Mouse (Mus musculus): Measurements from ENCODE around the gene Tmem201.

The Tmem201 gene

DNA sequence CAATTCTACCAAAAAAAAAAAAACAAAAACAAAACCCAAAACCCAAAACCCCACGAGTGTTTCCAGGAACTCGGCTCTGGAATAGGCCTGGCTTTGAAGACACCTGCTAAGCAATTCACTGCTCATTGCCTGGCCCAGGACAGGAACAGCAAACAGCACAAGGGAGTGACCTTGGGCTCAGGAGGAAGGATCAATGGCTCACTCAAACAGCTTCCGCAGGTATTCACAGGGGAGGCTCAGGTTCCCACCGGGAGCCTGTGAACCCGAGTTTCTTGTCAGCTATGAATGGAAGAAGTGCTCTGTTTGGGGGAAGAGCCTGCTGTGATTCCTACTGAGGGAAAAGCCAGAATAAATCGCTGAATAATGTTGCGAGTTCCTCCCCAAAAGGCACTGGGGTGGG lies 54.0 kb downstream of the Tmem201 start:
- no peak for DNase-seq (ENCODE audit: low spot score in 2 of 2)

DNA sequence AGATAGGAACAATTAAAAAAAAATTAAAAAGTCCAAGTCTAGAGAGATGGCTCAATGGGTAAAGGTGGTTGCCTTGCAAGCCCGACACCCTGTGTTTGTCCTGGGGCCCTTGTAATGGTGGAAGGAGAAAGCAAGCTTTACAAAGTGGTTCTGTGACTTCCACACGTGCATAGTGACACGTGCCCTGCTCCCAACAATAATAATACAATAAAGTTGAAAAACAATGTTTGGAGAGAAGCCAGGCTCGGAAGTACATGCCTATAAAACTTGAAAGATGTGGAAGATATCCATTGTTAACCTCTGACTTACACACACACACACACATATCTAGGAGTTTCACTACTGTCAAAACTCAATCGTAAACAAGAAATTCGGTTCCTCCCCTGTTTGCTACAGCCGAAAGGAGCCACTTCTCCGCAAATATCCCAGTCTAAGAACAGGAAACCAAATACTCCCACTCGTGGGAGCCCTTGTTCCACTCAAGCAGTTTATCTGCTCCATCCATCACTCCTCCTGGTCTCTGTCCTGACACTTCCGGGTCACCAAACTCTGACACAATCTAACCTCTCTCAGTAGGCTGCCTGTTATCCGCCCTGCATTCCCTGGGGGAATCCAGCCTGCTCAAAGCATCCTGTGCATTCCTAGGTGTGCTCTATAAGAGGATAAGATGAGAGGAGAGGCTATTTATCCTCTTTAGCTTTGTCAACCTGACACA lies 58.6 kb downstream of the Tmem201 start:
- no peak for DNase-seq (ENCODE audit: low spot score in 2 of 2)

DNA sequence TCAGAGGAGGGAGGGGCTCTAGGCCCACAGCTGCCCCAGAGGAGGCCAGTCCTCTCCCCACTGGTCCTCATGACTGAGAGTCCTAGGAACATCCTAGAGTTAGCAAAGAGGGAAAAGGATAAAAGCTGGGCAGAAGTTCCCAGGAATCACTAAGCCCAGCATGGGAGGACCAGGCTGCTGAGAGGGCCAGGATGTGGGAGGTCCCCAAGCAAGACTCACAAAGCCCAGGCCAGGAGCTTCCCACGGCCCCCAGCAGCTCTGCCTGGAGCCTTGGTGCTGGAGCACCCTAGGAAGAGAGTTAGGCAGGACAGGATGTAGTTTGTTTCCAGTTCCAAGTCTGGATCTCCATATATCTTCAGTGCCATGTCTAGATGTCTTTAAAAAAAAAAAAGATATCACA lies 59.8 kb downstream of the Tmem201 start:
- DNase-seq (ENCODE audit: low spot score in 2 of 2): no peak

DNA sequence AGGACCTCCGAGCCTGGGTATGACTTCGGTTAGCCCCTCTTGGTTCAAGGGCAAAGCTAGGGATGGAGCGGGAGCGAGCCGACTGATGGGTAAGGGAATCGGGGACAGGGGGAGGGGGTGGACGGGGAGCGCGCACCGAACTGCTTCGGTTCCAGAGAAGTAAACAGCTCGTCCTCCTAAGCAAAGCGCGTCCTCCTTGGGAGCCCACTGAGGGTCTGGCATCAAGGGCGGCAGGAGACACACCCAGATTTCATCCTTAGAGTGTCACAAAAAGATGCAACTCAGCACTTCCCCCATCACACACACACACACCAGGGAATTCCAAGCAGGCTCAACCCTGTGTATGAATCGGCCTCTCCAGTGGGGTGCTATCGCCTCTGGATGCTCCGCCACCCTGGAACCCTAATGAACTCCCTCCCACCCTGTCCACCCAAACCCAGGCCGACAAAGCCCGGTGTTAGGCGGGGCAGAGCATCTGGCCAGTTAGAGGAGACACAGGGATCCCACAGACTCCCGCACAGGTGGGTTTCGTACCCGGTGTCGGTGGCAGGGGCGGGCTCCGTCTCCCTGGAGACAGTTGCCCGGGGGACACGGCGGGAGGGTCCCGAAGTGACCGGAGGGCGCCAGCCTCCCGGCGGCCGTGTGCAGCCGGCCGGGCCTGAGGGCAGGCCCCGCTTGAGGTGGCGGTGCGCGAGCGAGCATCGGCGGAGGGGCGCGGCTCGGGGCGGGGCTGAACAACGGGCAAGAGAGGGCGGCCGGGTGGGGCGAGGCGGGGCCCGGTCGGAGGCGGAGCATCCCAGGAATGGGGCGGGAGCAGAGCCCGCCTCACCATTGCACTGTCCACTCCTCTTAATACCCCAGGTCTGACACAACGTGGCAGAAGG lies 62.2 kb downstream of the Tmem201 start:
- peak; percentile 55 to 75 for DNase-seq (ENCODE audit: low spot score in 2 of 2)

- no peak for DNase-seq (ENCODE audit: low spot score in 2 of 2)
Measured at GRCm38 (mm10) chr4:149674814-149675377, 62.9 kb downstream of the Tmem201 start.

DNA sequence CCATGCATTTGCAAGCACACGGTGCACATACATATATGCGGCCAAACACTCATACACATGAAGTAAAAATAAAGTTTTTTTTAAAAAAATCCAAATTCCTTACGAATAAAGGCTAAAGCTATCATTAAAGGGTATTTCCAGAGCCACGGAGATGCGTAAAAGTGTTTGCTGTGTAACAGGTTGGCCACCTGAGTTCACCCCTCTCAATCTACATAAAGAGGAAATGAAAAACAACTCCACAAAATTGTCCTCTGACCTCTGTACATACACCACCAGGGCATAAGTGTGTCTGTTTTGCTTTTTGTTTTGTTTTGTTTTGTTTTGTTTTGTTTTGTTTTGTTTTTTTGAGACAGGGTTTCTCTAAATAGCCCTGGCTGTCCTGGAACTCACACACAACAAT lies 65.1 kb downstream of the Tmem201 start:
- DNase-seq (ENCODE audit: low spot score in 2 of 2): no peak

DNA sequence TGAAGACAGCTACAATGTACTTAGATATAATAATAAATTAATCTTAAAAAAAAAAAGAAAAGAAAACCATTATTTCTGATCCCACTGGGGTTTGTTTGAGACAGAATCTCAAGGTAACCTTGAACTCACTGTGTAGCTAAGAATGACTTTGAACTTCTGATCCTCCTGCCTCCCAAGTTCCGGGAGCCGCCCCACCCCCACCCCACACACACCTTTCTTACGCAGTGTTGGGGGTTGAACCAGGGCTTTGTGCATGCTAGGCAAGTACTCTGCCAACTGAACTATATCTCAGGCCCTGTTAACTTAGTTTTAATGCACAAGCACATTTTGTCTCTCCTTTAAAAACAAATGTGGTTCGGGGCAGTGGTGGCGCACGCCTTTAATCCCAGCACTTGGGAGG lies 66.7 kb downstream of the Tmem201 start:
- no peak for DNase-seq (ENCODE audit: low spot score in 2 of 2)

DNA sequence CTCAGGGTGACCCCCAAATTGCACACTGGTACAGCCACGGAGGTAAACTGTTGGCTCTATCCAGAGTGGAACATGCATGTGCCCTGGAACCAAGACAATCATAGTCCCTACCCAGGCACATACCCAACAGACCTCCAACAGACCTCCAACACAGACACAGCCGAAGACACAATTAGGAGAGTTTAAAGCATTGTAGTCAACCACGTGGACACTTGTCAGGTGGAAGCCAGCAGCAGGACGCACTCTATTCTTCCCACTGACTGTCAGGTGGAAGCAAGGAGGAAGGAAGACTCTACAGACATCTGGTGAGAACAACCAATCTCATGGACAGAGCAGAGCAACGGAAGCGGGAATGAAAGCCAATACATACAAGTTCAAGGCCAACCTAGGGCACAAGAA lies 72.2 kb downstream of the Tmem201 start:
- DNase-seq (ENCODE audit: low spot score in 2 of 2): no peak

Measured in cerebellum, postnatal 4 days (tissue).